Mouse (Mus musculus): ENCODE results near the gene Mthfd1. TPM values are rescaled to one million over a fixed set of nuclear protein-coding genes. Genes with fewer than 3 reads are reported as not detected.

Gene Mthfd1
- polyA plus RNA-seq, 1 experiment from 2014 or later = 30.7 TPM

DNA sequence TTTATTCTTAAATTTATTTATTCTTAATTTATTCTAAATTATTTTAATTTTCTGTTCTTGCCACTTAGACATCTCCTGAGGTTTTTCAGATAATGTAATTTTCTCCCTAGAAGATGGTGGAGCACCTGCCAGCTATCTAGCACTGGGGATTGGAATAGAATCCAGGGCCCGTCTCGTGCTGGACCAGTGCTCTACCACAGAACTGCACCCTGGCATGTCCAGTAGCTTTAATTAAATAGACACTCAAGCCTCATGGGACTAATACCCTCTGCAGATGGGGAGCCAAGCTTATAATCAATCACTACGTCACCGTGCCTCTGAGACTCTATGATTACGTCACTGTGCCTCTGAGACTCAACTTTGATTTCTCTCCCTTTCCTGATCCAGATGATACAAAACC is 33.4 kb downstream of the Mthfd1 start:
- peaks cover 8% of the 10 kb centered on the region; the same call in 1 of the 2 replicates for H3K4me1 ChIP-seq
- no peaks in the 10 kb centered on the region for H3K9me3 ChIP-seq
- peak overlapping the region; percentile 55; the same call in 1 of the 2 replicates for H3K27ac ChIP-seq
- 30% methylated on average over 5 of the region's 5 CpGs for WGBS
- H3K36me3 ChIP-seq (replicated peaks) = peaks cover 4% of the 10 kb centered on the region; the same call in 1 of the 2 replicates
- 0 out of 2 replicates have a peak, but pooled peaks have one; percentile 27 for ATAC-seq (replicated peaks)
- no peak overlapping the region for H3K9ac ChIP-seq
- H3K4me2 ChIP-seq = no peak overlapping the region
- no peaks in the 10 kb centered on the region for H3K27me3 ChIP-seq (replicated peaks)
- no peak overlapping the region for H3K4me3 ChIP-seq

DNA sequence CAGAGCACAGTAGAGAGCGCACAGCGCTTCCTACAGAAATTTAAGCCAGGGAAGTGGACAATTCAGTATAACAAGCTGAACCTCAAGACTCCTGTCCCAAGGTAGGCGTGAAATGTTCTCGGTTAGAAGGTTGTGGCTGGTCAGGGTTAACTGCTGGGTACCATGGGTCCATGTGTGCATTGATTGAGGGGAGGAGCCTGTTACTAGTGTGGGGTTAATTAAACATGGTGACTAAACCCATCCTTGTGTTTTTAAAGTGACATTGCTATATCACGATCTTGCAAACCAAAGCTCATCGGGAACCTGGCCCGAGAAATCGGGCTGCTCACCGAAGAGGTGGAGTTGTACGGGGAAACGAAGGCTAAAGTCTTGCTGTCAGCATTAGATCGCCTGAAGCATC is 34.3 kb downstream of the Mthfd1 start:
- H3K27ac ChIP-seq = no peak overlapping the region

DNA sequence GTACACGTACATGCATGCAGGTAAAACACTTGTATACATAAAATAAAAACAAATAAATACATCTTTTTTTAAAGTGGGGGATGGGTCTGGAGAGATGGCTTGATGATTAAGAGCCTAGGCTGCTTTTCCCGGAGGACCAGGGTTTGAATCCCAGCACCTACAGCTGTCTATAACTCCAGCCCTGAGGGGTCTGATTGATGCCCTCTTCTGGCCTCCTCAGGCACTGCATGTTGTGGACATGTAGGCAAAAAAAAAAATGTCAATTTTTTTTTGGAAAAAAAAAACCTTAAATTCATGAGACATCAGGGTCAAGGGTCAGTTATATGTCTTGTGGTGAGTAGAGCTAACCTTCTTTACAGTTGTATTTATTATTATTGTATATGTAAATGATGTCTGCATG is 35.2 kb downstream of the Mthfd1 start:
- H3K4me1 ChIP-seq = peaks cover 8% of the 10 kb centered on the region; the same call in 1 of the 2 replicates
- H3K27me3 ChIP-seq (replicated peaks) = no peaks in the 10 kb centered on the region
- H3K9me3 ChIP-seq = no peaks in the 10 kb centered on the region
- H3K9ac ChIP-seq = no peak overlapping the region
- no peak overlapping the region for H3K27ac ChIP-seq
- WGBS = 95% methylated on average over 2 of the region's 2 CpGs
- no peak for ATAC-seq (replicated peaks)
- no peak overlapping the region for H3K4me2 ChIP-seq
- H3K4me3 ChIP-seq = no peak overlapping the region
- peaks cover 4% of the 10 kb centered on the region; the same call in 1 of the 2 replicates for H3K36me3 ChIP-seq (replicated peaks)

More for the DNA sequence above, 34.3 kb downstream of the Mthfd1 start:
- Histone ChIP-seq H3K9me3 (no peaks in the 10 kb centered on the region), H3K27me3 (replicated peaks) (no peaks in the 10 kb centered on the region), H3K36me3 (replicated peaks) (peaks cover 4% of the 10 kb centered on the region; the same call in 1 of the 2 replicates), H3K4me1 (peaks cover 8% of the 10 kb centered on the region; the same call in 1 of the 2 replicates), H3K4me2 (no peak overlapping the region), H3K4me3 (no peak overlapping the region), H3K9ac (no peak overlapping the region)
- ATAC-seq (replicated peaks) = 0 out of 2 replicates have a peak, but pooled peaks have one; percentile 4
- WGBS = 94% methylated on average over 12 of the region's 12 CpGs

DNA sequence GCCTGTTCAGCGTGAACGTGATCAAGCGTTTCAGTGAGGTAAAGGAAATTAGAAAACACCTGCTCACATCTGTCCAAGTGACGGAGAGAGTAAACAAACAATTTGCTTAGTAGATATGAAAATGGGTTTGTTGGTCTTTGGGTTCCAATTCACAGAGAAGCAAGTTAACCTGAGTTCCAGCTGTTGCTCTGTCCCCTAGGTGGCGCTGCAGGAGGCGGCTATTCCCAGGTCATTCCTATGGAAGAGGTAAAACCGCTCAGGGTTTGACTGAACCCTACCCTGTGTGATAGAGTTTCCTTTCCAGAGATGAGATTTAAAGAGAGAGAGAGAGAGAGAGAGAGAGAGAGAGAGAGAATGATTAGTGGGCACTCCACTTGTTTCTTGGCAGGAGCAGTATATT is 38.1 kb downstream of the Mthfd1 start:
- ATAC-seq (replicated peaks) = no peak
- H3K27ac ChIP-seq = no peak overlapping the region
- H3K4me2 ChIP-seq = no peak overlapping the region
- H3K27me3 ChIP-seq (replicated peaks) = no peaks in the 10 kb centered on the region
- H3K4me1 ChIP-seq = no peaks in the 10 kb centered on the region
- H3K9ac ChIP-seq = no peak overlapping the region
- peaks cover 8% of the 10 kb centered on the region; the same call in 1 of the 2 replicates for H3K36me3 ChIP-seq (replicated peaks)
- no peak overlapping the region for H3K4me3 ChIP-seq
- whole genome bisulfite sequencing = 67% methylated on average over 7 of the region's 7 CpGs
- H3K9me3 ChIP-seq = no peaks in the 10 kb centered on the region

- H3K9me3 ChIP-seq = no peaks in the 10 kb centered on the region
- WGBS = 81% methylated on average over 5 of the region's 5 CpGs
- H3K27ac ChIP-seq = no peak overlapping the region
- H3K36me3 ChIP-seq (replicated peaks) = peaks cover 6% of the 10 kb centered on the region; the same call in 1 of the 2 replicates
- no peak overlapping the region for H3K4me3 ChIP-seq
- H3K9ac ChIP-seq = no peak overlapping the region
- H3K4me2 ChIP-seq = no peak overlapping the region
- H3K27me3 ChIP-seq (replicated peaks) = no peaks in the 10 kb centered on the region
- ATAC-seq (replicated peaks) = no peak
- H3K4me1 ChIP-seq = no peaks in the 10 kb centered on the region
Observed at GRCm38 (mm10) chr12:76297830-76298229, 42.7 kb downstream of the Mthfd1 start.

GRCm38 (mm10) chr12:76299361-76299906 is 44.3 kb downstream of the Mthfd1 start:
- no peak overlapping the region for H3K9ac ChIP-seq
- no peaks in the 10 kb centered on the region for H3K27me3 ChIP-seq (replicated peaks)
- H3K4me2 ChIP-seq = no peak overlapping the region
- H3K4me1 ChIP-seq = no peaks in the 10 kb centered on the region
- no peaks in the 10 kb centered on the region for H3K9me3 ChIP-seq
- no peak overlapping the region for H3K27ac ChIP-seq
- no peak overlapping the region for H3K4me3 ChIP-seq
- no peak for ATAC-seq (replicated peaks)
- WGBS = 94% methylated on average over 9 of the region's 9 CpGs
- H3K36me3 ChIP-seq (replicated peaks) = peaks cover 6% of the 10 kb centered on the region; the same call in 1 of the 2 replicates

GRCm38 (mm10) chr12:76300367-76300766 is 45.3 kb downstream of the Mthfd1 start:
- peaks cover 6% of the 10 kb centered on the region; the same call in 1 of the 2 replicates for H3K36me3 ChIP-seq (replicated peaks)
- H3K9ac ChIP-seq = no peak overlapping the region
- no peaks in the 10 kb centered on the region for H3K9me3 ChIP-seq
- WGBS = 88% methylated on average over 10 of the region's 10 CpGs
- H3K27me3 ChIP-seq (replicated peaks) = no peaks in the 10 kb centered on the region
- H3K4me2 ChIP-seq = no peak overlapping the region
- H3K27ac ChIP-seq = no peak overlapping the region
- no peak overlapping the region for H3K4me3 ChIP-seq
- no peak for ATAC-seq (replicated peaks)
- no peaks in the 10 kb centered on the region for H3K4me1 ChIP-seq

DNA sequence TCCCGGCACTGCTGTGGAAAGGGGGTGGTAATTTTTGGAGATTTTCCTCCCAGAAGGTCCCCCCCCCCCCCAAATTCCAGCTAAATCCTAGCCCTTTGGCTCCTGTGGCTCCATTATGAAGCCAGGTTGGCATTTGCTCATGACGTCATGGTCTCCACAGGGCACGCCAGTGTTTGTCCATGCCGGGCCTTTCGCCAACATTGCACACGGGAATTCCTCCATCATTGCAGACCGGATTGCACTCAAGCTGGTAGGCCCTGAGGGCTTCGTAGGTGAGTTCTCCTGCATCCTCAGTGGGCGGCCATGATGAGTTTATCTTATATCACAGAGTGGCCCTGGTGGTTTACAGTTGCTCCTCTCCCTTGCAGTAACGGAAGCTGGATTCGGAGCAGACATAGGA is 48.4 kb downstream of the Mthfd1 start:
- Histone ChIP-seq H3K36me3 (replicated peaks) (0 out of 2 replicates have a peak, but pooled peaks cover 2% of the 10 kb centered on the region), H3K9ac (no peak overlapping the region), H3K4me3 (no peak overlapping the region), H3K27me3 (replicated peaks) (no peaks in the 10 kb centered on the region), H3K4me1 (peaks cover 10% of the 10 kb centered on the region; the same call in 1 of the 2 replicates), H3K4me2 (no peak overlapping the region), H3K27ac (0 out of 2 replicates have a peak overlapping the region, but pooled peaks have one; percentile 45), H3K9me3 (no peaks in the 10 kb centered on the region)
- WGBS = 91% methylated on average over 11 of the region's 11 CpGs
- ATAC-seq (replicated peaks) = no peak

DNA sequence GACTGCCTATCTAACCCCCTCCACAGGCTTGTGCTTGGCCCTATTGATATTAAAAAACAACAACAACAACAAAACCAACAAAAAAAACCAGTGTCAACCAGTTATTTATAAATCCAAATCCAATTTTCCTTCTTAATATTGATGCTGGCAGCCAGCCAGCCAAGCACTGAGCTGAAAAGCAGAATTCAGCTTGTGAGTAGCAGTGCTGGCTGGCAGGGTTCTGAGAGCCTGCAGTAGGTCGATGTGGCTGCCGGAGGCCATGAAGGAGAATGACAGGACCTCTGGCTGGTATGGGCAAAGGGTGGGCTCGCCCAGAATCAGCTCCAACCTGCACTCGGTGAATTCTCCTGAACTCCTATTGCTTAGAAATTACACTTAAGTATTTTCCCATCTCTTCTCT is 49.1 kb downstream of the Mthfd1 start:
- H3K27me3 ChIP-seq (replicated peaks) = no peaks in the 10 kb centered on the region
- H3K9me3 ChIP-seq = no peaks in the 10 kb centered on the region
- peaks cover 10% of the 10 kb centered on the region; the same call in 1 of the 2 replicates for H3K4me1 ChIP-seq
- ATAC-seq (replicated peaks) = no peak
- H3K36me3 ChIP-seq (replicated peaks) = 0 out of 2 replicates have a peak, but pooled peaks cover 2% of the 10 kb centered on the region
- H3K27ac ChIP-seq = 0 out of 2 replicates have a peak overlapping the region, but pooled peaks have one; percentile 45
- WGBS = 55% methylated on average over 4 of the region's 4 CpGs
- no peak overlapping the region for H3K4me3 ChIP-seq
- H3K9ac ChIP-seq = no peak overlapping the region
- no peak overlapping the region for H3K4me2 ChIP-seq

DNA sequence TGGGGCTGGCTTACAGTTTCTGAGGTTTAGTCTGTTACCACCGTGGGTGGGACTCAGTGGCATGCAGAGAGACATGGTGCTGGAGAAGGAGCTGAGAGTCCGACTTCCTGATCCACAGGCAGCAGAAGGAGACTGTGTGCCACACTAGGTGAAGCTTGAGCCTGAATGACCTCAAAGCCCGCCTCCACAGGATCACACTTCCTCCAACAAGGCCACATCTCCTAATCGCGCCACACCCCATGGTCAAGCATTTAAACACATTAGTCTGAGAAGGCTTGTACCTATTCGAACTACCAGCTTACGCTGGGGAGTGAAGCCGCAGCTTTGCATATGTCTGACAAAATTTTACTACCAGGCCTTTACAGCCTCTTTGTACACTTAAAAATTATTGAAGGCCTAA is 50.0 kb downstream of the Mthfd1 start:
- no peak overlapping the region for H3K27ac ChIP-seq
- WGBS = 95% methylated on average over 8 of the region's 8 CpGs
- no peaks in the 10 kb centered on the region for H3K27me3 ChIP-seq (replicated peaks)
- H3K4me2 ChIP-seq = no peak overlapping the region
- H3K36me3 ChIP-seq (replicated peaks) = 0 out of 2 replicates have a peak, but pooled peaks cover 2% of the 10 kb centered on the region
- no peaks in the 10 kb centered on the region for H3K9me3 ChIP-seq
- ATAC-seq (replicated peaks) = no peak
- H3K4me3 ChIP-seq = no peak overlapping the region
- peaks cover 10% of the 10 kb centered on the region; the same call in 1 of the 2 replicates for H3K4me1 ChIP-seq
- H3K9ac ChIP-seq = no peak overlapping the region

DNA sequence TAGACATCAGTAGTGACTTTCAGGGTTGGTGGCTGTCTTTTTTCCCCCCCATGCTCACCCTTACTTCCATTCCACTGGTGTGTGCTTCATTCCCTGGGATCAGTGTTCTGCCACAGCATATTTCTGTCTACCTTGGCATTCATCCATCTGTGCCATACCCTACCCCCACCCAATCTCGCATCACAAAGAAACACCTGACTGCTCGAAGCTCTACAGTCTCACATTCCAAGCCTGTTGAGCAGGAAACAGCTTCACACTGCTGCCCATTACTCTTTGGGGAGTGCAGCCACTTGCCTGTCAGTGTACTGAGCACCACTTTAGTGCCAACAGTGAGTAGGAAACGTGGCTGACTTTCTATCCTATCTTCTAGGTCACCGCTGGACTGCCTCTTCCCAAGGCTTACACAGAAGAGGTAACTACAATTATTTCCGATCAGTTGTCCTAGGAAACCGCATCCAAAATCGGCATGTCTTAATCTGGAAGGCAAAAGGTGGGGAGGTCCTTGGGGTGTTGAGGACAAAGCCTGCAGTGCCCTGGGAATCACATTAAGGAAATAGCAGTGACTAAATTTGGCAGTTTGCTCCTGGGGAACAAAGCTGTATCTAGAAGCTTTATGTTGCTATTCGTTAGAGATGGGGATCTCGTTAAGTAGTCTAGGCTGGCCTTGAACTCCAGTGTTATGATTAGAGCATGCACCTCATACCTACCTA is 51.9 kb downstream of the Mthfd1 start:
- peaks cover 4% of the 10 kb centered on the region; the same call in 1 of the 2 replicates for H3K36me3 ChIP-seq (replicated peaks)
- no peaks in the 10 kb centered on the region for H3K9me3 ChIP-seq
- ATAC-seq (replicated peaks) = no peak
- H3K4me2 ChIP-seq = no peak overlapping the region
- 58% methylated on average over 9 of the region's 9 CpGs for WGBS
- no peaks in the 10 kb centered on the region for H3K27me3 ChIP-seq (replicated peaks)
- H3K4me1 ChIP-seq = peaks cover 10% of the 10 kb centered on the region; the same call in 1 of the 2 replicates
- H3K27ac ChIP-seq = no peak overlapping the region
- no peak overlapping the region for H3K9ac ChIP-seq
- no peak overlapping the region for H3K4me3 ChIP-seq

DNA sequence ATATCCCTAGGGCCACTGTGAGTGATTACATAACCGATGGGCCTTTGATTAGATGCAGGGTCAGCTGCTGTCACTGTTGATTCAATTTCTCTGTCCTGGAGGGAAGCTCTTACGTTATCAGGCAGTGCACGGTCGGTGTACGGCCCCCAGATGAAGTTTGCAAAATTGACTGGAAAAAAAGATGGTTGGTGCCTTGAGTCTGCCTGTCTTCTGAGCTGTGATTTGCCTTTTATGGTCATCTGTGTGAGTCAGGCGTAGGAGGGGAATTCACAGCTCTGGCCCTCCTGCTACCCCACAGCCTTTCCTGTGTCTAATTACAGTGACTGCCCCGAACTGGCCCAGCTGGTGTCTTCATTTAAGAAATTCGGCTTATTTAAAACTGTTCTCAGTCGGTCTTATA is 52.9 kb downstream of the Mthfd1 start:
- no peak overlapping the region for H3K27ac ChIP-seq
- no peak overlapping the region for H3K4me2 ChIP-seq
- H3K4me1 ChIP-seq = peaks cover 10% of the 10 kb centered on the region; the same call in 1 of the 2 replicates
- H3K36me3 ChIP-seq (replicated peaks) = peaks cover 7% of the 10 kb centered on the region; the same call in 1 of the 2 replicates
- no peak overlapping the region for H3K4me3 ChIP-seq
- no peak for ATAC-seq (replicated peaks)
- no peak overlapping the region for H3K9ac ChIP-seq
- H3K27me3 ChIP-seq (replicated peaks) = no peaks in the 10 kb centered on the region
- WGBS = 50% methylated on average over 9 of the region's 9 CpGs
- H3K9me3 ChIP-seq = no peaks in the 10 kb centered on the region

All from midbrain, embryonic 15.5 days (tissue).